Mouse (Mus musculus) effector memory CD4-positive, alpha-beta T cell, adult 5 months (primary cell): Measurements from ENCODE around the gene Sik1. TPM values are rescaled to one million over a fixed set of nuclear protein-coding genes. Genes with fewer than 3 reads are reported as not detected.

Source experiments
- polyA plus RNA-seq: library from polyadenylated mRNA; unstranded; fragments of 100-300 nt; shearing (Covaris generic); gene quantifications from one replicate; pipeline ENCODE4 v1.2.1, GENCODE M21; 2017

Gene Sik1
- 281 TPM for polyA plus RNA-seq

DNA sequence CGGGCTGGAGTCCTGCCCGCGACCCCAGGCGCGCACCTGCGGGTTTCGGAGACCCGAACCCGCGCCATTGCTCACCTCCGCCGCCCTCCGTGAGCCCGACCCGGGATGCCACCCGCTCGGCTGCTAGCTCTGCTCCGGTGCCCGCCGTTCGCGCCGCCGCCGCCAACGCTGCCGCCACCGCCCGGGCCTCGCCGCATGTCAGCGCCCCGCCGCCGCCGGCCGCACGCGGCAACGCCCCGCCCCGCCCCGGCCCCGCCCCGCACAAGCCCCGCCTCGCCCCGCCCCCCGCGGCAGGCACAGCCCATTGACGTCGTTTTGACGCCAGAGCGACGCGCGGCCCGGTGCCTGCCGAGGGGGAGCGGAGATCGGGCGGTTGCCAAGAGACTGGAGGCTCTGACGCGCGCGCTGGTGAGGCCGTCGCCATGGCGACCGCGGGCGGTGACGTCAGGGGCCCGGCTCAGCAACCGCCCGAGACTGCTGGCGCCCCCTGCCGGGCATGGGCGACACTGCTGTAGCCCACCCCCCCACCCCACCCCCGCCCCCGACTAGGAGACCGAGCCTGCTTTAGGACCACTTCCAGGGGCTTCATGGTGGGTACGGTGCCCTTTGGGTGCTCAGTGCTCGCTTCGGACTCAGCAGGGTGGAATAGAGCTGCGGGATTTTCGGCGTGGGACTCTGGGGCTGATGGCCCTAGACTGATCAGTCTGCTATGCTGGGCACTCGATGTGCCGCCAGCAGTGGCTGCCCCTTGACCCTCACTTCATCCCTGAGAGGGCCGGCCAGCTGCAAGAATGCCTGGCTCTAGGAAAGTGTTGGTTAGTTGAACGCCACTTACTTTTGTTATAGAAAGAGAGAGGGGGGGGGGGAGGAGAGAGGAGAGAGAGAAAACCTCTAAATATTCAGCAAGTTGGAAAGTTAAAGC is at the start of gene Sik1:
Sik1 (minus strand) TSS at position 208 of the 922 bp plus-strand sequence.

Other genes starting within 250 kb of the Sik1 start
- 0.45 TPM for gene Cbs, start 218.6 kb downstream of the Sik1 start, polyA plus RNA-seq
- 272 TPM for gene U2af1, start 196.9 kb downstream of the Sik1 start, polyA plus RNA-seq
- gene Cryaa, start 178.0 kb downstream of the Sik1 start, polyA plus RNA-seq = not detected
- 43.3 TPM for gene Rrp1b, start 180.3 kb upstream of the Sik1 start, polyA plus RNA-seq
- gene Hsf2bp, start 180.5 kb upstream of the Sik1 start, polyA plus RNA-seq = 1.4 TPM